Mouse (Mus musculus) sigmoid colon, adult 10 weeks (tissue): Measurements from ENCODE around the gene Cidec. TPM values are rescaled to one million over a fixed set of nuclear protein-coding genes. Genes with fewer than 3 reads are reported as not detected.

Experiments used
- polyA plus RNA-seq: library from polyadenylated mRNA; stranded (reverse); fragments of 350-450 nt; fragmentation: Illumina TruSeq; extraction: RNeasy Lipid Tissue Mini Kit (QIAGEN cat#74804); gene quantifications from one replicate; pipeline ENCODE4 v1.2.3, GENCODE M21; 2014; ENCODE audit warnings: low read depth, low replicate concordance

Cidec gene
- polyA plus RNA-seq = 0.69 TPM

GRCm38 (mm10) chr6:113435664-113436205 lies at the start of gene Cidec:
Gene Cidec, minus strand, starts transcription at chr6:113435760.

DNA sequence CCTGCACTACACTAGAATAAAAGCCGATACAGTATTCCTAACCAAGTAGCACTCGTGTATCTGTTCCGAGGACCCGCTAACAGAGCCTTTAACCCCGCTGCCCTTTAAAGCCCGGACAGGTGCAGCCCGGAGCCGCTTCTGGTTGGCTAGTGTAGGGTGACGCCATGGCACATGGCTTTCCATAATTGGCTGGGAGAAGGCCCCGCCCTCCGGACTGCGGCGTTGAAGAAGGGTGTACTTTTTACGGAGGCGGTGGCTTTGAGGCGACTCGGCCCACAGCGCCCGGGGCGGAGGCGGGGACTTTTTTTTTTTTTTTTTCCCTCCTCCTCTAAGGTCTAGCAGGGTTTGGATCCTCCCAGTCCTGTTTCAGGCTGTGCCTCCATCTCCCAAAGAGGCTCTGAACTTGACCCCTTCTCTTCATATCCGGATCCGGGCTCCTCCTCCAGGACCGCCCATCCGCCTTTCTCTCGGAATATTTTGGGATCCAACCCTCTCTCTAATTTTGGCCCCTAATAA lies 47.6 kb upstream of the Cidec start, which contains the start of gene Creld1:
TSS of gene Creld1 (plus strand) at position 198 of the 516 bp plus-strand sequence.

GRCm38 (mm10) chr6:113471297-113471936 lies 35.9 kb upstream of the Cidec start, which contains the start of gene Il17rc:
Gene Il17rc, plus strand, starts transcription at chr6:113471427.

DNA sequence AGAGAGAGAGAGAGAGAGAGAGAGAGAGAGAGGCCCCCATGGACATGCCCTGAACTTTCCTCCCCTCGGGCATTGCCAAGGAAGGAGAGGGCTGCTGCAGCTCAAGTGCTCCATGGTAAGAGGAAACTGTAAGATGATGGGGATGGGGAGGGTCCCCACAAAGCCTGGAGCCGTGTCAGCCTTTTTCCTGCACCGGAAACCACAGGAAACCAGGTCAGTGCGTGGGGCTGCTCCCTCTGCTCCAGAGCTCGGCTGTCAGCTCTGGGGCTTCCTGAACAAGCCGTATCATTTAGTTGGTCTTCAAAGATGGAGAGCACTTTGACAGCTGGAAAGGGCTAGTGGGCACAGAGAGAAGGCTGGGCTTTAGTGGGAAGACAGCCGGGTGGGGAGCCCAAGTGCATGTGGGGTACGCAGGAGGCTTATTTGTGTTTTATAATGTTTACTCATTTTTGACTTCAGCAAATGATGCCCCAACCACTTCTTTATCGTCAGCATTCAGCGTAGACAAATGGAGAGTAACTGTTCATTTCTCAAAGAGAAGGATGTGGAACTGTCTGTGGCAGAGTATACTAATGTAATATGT lies 22.5 kb upstream of the Cidec start, which contains the start of gene Il17re:
TSS of gene Il17re (plus strand) at position 533 of the 583 bp plus-strand sequence.

DNA sequence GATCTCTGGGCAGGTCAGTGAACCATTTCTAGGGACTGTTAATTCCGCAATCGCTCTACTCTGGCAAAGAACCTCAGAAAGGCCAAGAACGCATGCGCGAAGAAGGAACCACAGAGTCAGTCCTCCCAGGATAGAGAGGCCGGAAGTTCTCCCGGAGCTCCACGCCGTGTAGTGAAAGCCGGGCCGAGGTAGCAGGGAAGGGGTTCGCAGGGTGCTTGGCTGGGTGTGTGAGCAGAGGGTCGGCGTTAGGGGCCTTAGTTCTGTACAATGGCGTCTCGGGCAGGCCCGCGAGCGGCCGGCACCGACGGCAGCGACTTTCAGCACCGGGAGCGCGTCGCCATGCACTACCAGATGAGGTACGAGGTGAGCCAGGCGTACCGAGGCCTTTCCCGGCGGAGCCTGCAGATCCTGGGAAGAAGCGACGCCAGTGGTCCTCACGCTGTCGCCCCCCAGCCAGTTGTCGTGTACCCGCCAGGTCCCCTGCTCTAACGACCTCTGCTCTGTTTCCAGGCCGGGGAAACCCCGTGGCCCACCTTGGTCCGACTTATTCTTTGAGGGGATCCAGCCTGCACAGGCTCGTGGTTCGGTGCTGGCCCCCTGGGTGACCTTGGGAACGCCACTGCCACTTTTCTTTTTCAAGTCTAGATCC lies 7.0 kb upstream of the Cidec start, which contains the start of gene Jagn1:
TSS of gene Jagn1 (plus strand) at position 128 of the 649 bp plus-strand sequence.

DNA sequence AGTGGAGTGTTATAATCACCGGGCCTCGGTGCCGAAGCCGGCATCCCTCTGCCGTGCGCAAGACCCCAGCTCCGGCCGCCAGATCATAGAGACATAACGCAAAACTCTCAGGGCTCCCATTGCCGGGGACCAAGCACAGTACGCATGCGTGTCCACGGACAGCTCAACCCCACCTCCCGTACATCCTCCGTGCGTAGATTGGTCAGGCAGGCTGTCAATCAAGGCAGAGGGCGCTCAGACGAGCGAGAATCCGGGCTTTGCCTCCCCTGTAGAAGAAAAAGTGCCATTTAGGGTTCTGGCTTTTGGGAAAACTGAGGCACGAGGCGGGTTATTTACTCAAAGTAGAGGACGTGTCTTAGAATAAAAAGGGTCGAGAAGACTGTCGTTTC lies 16.4 kb downstream of the Cidec start, which contains the start of gene Rpusd3:
TSS of gene Rpusd3 (minus strand) at position 142 of the 389 bp plus-strand sequence.

DNA sequence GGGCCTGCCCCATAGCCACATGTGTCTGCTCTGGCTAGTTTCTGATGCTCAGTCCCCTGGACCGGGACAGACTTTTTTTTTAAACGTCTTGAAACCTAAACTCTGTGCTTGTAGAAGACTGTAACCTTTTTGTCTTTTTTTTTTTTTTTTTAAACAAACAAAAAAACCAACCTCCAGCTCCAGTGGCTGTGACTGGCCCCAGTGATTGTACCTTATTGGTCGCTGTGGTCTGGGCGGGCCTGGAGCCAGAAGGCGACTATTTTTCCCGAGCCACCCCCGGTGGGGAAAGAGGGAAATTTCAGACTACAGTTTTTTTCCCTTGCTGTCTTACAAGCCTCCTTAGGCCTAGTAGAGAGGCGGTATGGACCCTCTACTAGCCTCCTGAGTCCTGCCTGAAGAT lies 46.6 kb downstream of the Cidec start, which contains the start of gene Ttll3:
TSS of gene Ttll3 (plus strand) at position 301 of the 400 bp plus-strand sequence.

DNA sequence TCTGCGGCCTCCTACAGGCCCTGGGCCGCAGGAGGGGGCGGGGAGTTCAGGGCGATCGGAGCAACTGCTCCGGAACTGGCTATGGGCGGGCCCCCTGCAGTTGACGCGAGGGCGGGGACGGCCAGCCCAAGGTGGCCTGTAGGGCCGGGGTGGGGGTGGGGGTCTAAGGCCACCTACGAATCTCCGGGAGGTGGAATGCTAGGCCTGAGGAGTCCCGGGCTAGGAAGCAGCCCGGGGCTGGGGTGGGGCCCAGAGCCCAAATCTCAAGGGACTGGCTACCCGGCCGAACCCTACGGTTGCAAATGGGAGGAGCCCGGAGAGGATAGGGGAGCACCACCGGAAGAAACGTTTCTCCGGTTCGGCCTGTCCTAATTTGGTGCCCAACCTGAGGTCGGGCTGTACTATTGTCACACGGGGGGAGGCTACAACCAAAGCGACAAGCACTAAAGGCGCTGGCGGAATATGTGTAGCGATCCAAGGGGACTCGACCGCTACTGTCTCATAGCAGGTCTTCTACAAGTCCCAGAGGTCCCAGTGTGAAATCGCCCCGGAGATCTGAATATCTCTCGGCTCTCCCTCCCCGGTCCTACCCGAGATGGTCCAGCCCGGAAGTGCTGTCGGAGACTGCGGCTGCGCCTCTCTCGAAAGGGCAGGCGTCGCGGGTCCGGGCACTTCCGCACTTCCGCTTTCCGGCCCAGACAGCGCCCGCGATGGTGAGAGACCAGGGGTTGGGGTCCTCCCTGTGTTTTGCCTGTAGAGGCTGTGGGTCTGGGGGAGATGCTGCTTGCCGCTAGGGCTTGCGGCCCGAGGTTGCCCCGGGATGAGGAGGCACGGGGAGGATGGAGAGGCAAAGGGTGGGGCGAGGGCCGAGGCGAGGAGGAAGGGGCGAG lies 57.8 kb downstream of the Cidec start, which contains the start of the genes Tada3 and Arpc4:
TSS of gene Tada3 (minus strand) at position 388 of the 890 bp plus-strand sequence.
TSS of gene Arpc4 (plus strand) at position 620 of the 890 bp plus-strand sequence.

Other genes with a start within 250 kb of the Cidec start
- 0.25 TPM for gene Lhfpl4, start 240.4 kb downstream of the Cidec start, polyA plus RNA-seq
- gene Mtmr14, start 197.9 kb downstream of the Cidec start, polyA plus RNA-seq = 24.4 TPM
- gene Cpne9, start 153.5 kb downstream of the Cidec start, polyA plus RNA-seq = not detected
- 5.7 TPM for gene Brpf1, start 128.6 kb downstream of the Cidec start, polyA plus RNA-seq
- 3.8 TPM for gene Ogg1, start 108.8 kb downstream of the Cidec start, polyA plus RNA-seq
- gene Camk1, start 91.8 kb downstream of the Cidec start, polyA plus RNA-seq = 20.0 TPM
- 2.2 TPM for gene Tada3, start 57.9 kb downstream of the Cidec start, polyA plus RNA-seq
- 110 TPM for gene Arpc4, start 57.6 kb downstream of the Cidec start, polyA plus RNA-seq
- gene Ttll3, start 46.5 kb downstream of the Cidec start, polyA plus RNA-seq = 3.0 TPM
- gene Rpusd3, start 16.4 kb downstream of the Cidec start, polyA plus RNA-seq = not detected
- gene Jagn1, start 6.8 kb upstream of the Cidec start, polyA plus RNA-seq = 17.2 TPM
- gene Il17re, start 22.7 kb upstream of the Cidec start, polyA plus RNA-seq = 8.7 TPM
- 3.8 TPM for gene Il17rc, start 35.7 kb upstream of the Cidec start, polyA plus RNA-seq
- 1.8 TPM for gene Creld1, start 47.5 kb upstream of the Cidec start, polyA plus RNA-seq
- gene Prrt3, start 66.2 kb upstream of the Cidec start, polyA plus RNA-seq = not detected
- 76.8 TPM for gene Emc3, start 95.9 kb upstream of the Cidec start, polyA plus RNA-seq
- 2.5 TPM for gene Fancd2, start 95.9 kb upstream of the Cidec start, polyA plus RNA-seq
- not detected for gene Fancd2os, start 165.0 kb upstream of the Cidec start, polyA plus RNA-seq
- 49.6 TPM for gene Brk1, start 169.0 kb upstream of the Cidec start, polyA plus RNA-seq
- gene Vhl, start 188.2 kb upstream of the Cidec start, polyA plus RNA-seq = 24.3 TPM
- gene Irak2, start 202.7 kb upstream of the Cidec start, polyA plus RNA-seq = 13.8 TPM